Mouse (Mus musculus) erythroblast, embryonic 14.5 days (primary cell): ENCODE results near the gene Dqx1. TPM values are rescaled to one million over a fixed set of nuclear protein-coding genes. Genes with fewer than 3 reads are reported as not detected.

Experiments used
- H3K27me3 ChIP-seq: 2 replicates; pipeline ENCODE4 v1.6.1; 2012; ENCODE audit warnings: inconsistent platforms; ENCODE audit not compliant: control insufficient read depth
- H3K36me3 ChIP-seq: 2 replicates; pipeline ENCODE4 v1.6.1; 2012; ENCODE audit warnings: mild to moderate bottlenecking, inconsistent platforms; ENCODE audit not compliant: control insufficient read depth
- H3K4me1 ChIP-seq: 2 replicates; pipeline ENCODE4 v1.6.1; 2012; ENCODE audit warnings: inconsistent platforms; ENCODE audit not compliant: control insufficient read depth
- H3K4me3 ChIP-seq: replicated peaks from 2 replicates; pipeline ENCODE3; 2012; ENCODE audit warnings: moderate library complexity, mild to moderate bottlenecking, inconsistent platforms
- H3K9me3 ChIP-seq: 2 replicates; pipeline ENCODE4 v1.6.1; 2012; ENCODE audit warnings: low read length, inconsistent platforms, mixed read lengths; ENCODE audit not compliant: control insufficient read depth
- GATA1 ChIP-seq: IDR thresholded peaks from 2 replicates; pipeline ENCODE4 v1.6.1; 2012; ENCODE audit warnings: low read length, inconsistent platforms, mixed read lengths
- TAL1 ChIP-seq: IDR thresholded peaks from 3 replicates; pipeline ENCODE4 v1.6.1; 2012; ENCODE audit warnings: low read length, inconsistent platforms, mixed read lengths
- polyA plus RNA-seq: library from polyadenylated mRNA; stranded (reverse); fragments of >175 nt; gene quantifications from 2 replicates; pipeline ENCODE4 v1.2.3, GENCODE M21; 2012

Gene Dqx1
- polyA plus RNA-seq, 1 experiment = 0.14 TPM

- H3K27me3 ChIP-seq = peaks cover 48% of the 10 kb centered on the region
- TF ChIP-seq TAL1 (no peak), GATA1 (no peak)
- H3K4me1 ChIP-seq = peaks cover 29% of the 10 kb centered on the region
- peaks cover 6% of the 10 kb centered on the region for H3K9me3 ChIP-seq
- H3K36me3 ChIP-seq = peaks cover 8% of the 10 kb centered on the region
- H3K4me3 ChIP-seq = no peak overlapping the region
These were observed 40.8 kb downstream of the Dqx1 start for GRCm38 (mm10) chr6:83098411-83098810.

DNA sequence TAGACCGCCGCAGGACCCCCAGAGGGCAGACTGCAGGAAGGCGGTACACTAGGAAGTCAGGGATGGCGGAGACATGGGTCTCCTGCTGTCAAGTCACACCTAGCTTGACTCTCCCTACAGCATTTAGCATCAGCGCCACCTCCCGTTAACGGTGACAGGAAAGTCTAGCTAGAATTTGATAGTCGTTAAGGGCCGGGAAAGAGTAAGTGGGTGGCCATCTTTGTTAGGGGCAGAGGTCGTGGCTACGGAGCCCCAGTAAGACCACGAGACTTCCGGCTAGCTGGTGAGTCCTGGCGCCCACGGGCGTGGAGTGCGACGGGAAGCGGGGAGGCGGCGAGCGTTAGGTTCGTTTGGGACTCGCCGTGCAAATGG lies 43.7 kb downstream of the Dqx1 start, which contains the start of the genes Ccdc142 and Gm42688:
TSS of gene Ccdc142 (plus strand) at position 286 of the 372 bp plus-strand sequence.
TSS of gene Gm42688 (plus strand) at position 302 of the 372 bp plus-strand sequence.
- TF ChIP-seq TAL1 = no peak
- no peak for TF ChIP-seq GATA1
- Histone ChIP-seq H3K27me3 (peaks cover 26% of the 10 kb centered on the region), H3K4me3 (peak within 1 kb of the TSS; percentile 79)

DNA sequence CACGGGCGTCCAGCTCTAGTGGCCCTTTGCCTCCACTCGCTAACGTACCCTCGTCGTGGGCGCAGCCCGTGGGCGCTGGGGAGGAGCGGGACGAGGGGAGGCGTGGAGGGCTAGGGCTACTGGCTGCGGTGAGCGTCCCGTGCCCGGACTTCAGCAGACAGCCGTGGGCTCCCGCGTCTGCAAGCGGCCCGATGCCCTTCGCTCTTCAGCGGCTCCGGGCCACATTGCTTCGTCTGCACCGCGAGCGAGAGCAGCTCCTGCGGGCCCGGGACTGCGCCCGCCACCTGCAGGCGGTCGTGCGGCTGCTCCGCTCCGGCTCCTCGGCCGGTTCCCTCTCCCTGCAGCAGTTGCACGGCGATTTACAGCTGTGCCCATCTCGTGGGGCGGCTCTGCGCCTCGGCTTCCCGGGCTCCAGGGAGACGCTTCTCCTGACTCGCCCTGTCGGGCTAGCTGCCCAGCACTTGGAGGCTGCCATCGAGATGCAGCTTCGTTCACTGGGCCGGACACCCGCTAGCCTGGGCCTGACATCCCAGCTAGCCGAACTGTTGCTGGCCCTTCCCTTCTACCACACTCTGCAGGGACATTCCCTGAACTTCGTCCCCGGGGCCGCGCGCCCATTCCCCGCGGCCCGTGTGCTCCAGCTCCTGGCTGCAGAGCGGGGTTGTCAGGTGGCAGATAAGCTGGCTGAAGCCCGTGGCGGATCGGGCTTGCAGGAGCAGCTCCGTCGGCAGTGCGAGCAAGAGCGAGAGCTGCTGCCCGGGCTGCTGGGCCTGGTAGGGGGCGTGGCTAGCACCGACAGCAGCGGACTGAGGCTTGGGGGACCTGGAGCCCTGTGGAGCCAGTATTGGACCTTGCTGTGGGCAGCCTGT lies 44.3 kb downstream of the Dqx1 start:
- H3K4me3 ChIP-seq = peak overlapping the region; percentile 79
- TF ChIP-seq TAL1 = no peak
- TF ChIP-seq GATA1 = no peak
- no peaks in the 10 kb centered on the region for H3K9me3 ChIP-seq
- H3K27me3 ChIP-seq = peaks cover 24% of the 10 kb centered on the region
- peaks cover 36% of the 10 kb centered on the region for H3K36me3 ChIP-seq
- H3K4me1 ChIP-seq = peaks cover 31% of the 10 kb centered on the region

More for the DNA sequence above, 43.7 kb downstream of the Dqx1 start, which contains the start of the genes Ccdc142 and Gm42688:
- peaks cover 31% of the 10 kb centered on the region for H3K4me1 ChIP-seq
- H3K9me3 ChIP-seq = no peaks in the 10 kb centered on the region
- peaks cover 32% of the 10 kb centered on the region for H3K36me3 ChIP-seq

DNA sequence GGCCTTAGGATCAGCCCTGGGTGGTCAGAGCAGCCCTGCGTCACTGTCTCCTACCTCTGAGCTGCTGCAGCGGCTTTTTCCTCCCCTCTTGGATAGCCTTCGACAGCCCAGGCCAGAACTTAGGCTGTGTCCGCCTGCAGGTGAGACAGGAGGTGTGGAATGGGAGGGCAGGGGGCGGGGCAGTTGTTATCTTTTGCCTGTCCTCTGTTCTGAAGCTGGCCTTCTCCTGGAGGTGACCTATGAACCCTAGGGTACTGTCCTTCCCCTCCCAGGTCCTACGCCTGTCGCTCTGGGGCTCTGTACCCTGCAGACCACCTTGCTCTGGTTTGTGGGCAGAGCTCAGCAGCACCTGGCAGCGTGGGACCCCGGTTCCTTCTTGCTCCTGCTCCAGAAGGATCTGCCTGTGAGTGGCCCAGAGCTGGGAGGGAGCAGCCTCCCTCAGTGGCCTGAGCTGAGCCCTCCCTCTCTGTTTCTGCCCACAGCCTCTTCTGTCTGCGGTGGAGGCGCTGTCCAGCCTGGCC lies 45.5 kb downstream of the Dqx1 start:
- H3K4me3 ChIP-seq = peak overlapping the region; percentile 79
- H3K4me1 ChIP-seq = peaks cover 42% of the 10 kb centered on the region
- no peak for TF ChIP-seq TAL1
- no peak for TF ChIP-seq GATA1
- H3K9me3 ChIP-seq = no peaks in the 10 kb centered on the region
- H3K27me3 ChIP-seq = peaks cover 16% of the 10 kb centered on the region
- H3K36me3 ChIP-seq = peaks cover 47% of the 10 kb centered on the region

DNA sequence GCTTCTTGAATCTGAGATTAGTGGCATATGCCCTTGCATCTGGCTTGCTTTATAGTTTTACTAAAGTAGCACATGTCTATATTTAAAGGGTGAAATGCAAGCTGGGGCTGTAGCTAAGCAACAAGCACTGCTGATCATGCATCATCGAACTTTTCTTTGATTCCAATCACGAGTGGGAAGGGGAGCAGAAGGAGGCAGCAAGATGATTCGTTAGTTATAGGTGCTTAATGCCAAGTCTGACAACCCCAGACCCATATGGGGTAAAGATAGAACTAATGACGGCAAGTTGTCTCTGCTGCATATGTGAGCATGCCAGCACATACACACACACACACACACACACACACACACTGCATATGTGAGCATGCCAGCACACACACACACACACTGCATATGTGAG lies 46.5 kb downstream of the Dqx1 start:
- TF ChIP-seq TAL1 (no peak), GATA1 (no peak)
- no peak overlapping the region for H3K4me3 ChIP-seq
- peaks cover 48% of the 10 kb centered on the region for H3K4me1 ChIP-seq
- H3K27me3 ChIP-seq = peaks cover 6% of the 10 kb centered on the region
- no peaks in the 10 kb centered on the region for H3K9me3 ChIP-seq
- H3K36me3 ChIP-seq = peaks cover 48% of the 10 kb centered on the region

DNA sequence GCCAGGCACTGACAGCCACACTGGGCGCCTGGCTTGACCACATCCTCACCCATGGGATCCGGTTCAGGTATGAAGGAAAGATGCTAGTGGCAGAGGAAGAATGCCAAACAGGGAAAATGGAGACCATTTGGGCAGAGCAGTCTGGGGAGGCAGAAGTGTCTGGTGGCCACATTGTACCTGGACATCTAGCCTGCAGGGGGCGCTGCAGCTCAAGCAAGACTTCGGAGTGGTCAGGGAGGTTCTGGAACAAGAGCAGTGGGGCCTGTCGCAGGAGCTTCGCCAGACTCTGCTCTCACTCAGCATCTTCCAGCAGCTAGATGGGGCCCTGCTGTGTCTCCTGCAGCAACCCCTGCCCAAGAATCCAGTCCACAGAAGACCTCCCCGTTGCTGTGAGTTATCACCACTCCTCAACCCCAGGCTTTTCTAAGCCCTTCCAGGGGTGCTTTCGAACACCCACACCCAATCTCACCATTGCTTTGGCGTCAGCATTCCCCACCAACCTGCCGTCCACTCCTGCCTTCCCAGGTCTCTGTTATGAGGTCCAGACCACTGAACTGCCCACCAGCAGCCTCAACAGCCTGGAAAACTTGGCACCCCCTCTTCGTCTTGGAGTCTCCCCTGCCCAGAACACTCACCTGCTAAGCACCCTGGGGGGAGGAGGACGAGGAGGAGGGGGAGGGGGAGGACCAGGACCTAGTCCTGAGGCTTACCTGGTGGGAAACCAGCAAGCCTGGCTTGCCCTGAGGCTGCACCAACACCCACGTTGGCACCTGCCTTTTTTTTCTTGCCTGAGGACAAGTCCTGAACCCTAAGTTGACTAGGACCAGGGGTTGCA lies 50.1 kb downstream of the Dqx1 start:
- TF ChIP-seq GATA1 (no peak), TAL1 (no peak)
- Histone ChIP-seq H3K4me1 (peaks cover 56% of the 10 kb centered on the region), H3K9me3 (no peaks in the 10 kb centered on the region), H3K4me3 (peak overlapping the region; percentile 68), H3K36me3 (peaks cover 72% of the 10 kb centered on the region), H3K27me3 (no peaks in the 10 kb centered on the region)

DNA sequence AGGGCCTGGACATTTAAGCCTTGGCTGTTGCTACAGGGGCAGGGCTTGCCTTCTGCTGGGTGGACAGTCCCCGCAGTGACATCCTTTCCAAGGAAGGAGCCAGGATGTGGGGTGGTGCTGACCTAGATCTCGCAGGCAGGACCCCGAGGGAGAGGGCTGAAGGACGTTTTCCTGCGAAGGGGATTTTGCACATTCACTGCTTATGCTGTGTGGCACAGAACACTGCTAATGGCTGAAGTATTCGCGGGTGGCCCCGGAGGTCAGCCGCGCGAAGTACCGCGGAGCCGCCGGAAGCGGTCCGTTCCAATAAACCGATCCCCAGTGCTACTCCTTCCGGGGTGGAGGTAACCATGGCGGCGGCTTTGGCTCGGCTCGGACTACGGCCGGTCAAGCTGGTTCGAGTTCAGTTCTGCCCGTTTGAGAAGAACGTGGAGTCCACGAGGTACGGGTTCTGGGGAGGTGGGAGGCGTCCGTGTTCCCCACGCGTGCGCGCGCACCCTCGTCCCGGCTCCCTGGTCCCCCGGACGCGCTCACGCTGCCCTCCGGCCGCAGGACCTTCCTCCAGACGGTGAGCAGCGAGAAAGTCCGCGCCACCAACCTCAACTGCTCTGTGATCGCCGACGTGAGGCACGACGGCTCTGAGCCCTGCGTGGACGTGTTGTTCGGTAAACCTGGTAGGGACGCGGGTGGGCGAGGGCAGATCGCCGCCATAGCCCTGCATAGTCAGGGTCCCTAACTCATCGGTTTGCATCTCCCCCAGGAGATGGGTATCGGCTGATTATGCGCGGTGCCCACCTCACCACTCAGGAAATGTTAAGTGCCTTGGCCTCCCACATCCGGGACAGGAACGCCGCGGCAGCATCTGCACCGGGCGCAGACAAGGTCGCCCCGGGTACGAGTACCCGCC lies 51.4 kb downstream of the Dqx1 start, which contains the start of gene Mrpl53:
TSS of gene Mrpl53 (plus strand) at position 279 of the 907 bp plus-strand sequence.
- H3K4me3 ChIP-seq = peak within 1 kb of the TSS; percentile 68
- TF ChIP-seq TAL1 = no peak
- TF ChIP-seq GATA1 = no peak
- no peaks in the 10 kb centered on the region for H3K9me3 ChIP-seq
- peaks cover 53% of the 10 kb centered on the region for H3K4me1 ChIP-seq
- H3K36me3 ChIP-seq = peaks cover 70% of the 10 kb centered on the region
- no peaks in the 10 kb centered on the region for H3K27me3 ChIP-seq

DNA sequence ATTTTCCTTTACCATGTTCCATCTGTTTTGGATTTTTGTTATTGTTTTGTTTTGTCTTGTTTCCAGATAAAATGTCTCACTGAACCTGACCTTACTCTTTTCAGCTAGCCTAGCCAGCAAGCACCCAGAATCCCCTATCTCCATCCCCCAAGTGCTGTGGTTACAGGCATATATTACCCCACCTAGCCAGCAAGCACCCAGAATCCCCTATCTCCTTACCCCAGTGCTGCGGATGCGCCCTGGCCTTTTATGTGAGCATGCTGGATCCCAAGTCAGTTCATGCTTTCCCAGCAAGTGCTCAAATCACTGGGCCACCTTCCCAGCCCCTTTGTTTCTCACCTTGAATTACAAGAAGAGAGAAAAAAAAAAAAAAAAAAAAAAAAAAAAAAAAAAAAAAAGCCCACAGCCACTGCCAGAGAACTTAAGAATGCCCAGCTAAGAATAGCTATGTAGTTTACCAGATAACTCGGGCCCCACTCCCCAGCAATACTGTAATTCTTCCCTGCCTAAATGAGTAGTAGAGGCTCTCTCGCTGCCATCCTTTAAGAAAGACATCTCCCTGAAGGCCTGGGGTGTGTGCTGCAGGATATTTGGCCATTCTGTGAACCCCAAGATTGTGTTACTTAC lies 54.0 kb downstream of the Dqx1 start:
- no peak overlapping the region for H3K4me3 ChIP-seq
- no peaks in the 10 kb centered on the region for H3K9me3 ChIP-seq
- peaks cover 52% of the 10 kb centered on the region for H3K36me3 ChIP-seq
- TF ChIP-seq GATA1 (no peak), TAL1 (no peak)
- H3K27me3 ChIP-seq = no peaks in the 10 kb centered on the region
- peaks cover 77% of the 10 kb centered on the region for H3K4me1 ChIP-seq
